Mouse (Mus musculus): Measurements from ENCODE around the gene Bcl10. TPM values are rescaled to one million over a fixed set of nuclear protein-coding genes. Genes with fewer than 3 reads are reported as not detected.

Bcl10 gene
- total RNA-seq (2023): 10 to 100 TPM; 62.2 to 83.1 TPM

GRCm38 (mm10) chr3:145922019-145922854, at the start of gene Bcl10:
Gene Bcl10 (plus strand): TSS chr3:145922804.

GRCm38 (mm10) chr3:145937505-145938404, 15.2 kb downstream of the Bcl10 start, which contains the start of gene 2410004B18Rik:
Gene 2410004B18Rik (plus strand): TSS chr3:145938014.

Other genes starting within 250 kb of the Bcl10 start
- 1 to 10 TPM; 1.2 TPM for gene Ddah1, start 164.1 kb upstream of the Bcl10 start, total RNA-seq (2023)
- 10 to 100 TPM; 28.5 to 30.4 TPM for gene 2410004B18Rik, start 15.2 kb downstream of the Bcl10 start, total RNA-seq (2023)
- under 1 TPM; 0.13 to 0.22 TPM for gene Syde2, start 65.1 kb downstream of the Bcl10 start, total RNA-seq (2023)
- not detected for gene Wdr63, start 185.3 kb downstream of the Bcl10 start, total RNA-seq (2023)
- gene Mcoln3, start 194.6 kb downstream of the Bcl10 start, total RNA-seq (2023): not detected
- under 1 TPM in 1 of 2 experiments, not detected in 1; 0.53 TPM for gene Mcoln2, start 227.0 kb downstream of the Bcl10 start, total RNA-seq (2023)